Mouse (Mus musculus) stomach, postnatal 0 days (tissue): ENCODE data around the gene Axdnd1.

Experiments
- CTCF ChIP-seq: IDR thresholded peaks from 2 replicates; pipeline ENCODE4 v1.5.1; 2016; ENCODE audit warnings: antibody characterized with exemption, low read depth, mild to moderate bottlenecking, moderate library complexity
- EP300 ChIP-seq: optimal IDR thresholded peaks from 2 replicates; pipeline ENCODE3; 2016; ENCODE audit warnings: antibody characterized with exemption

- TF ChIP-seq CTCF (no peak), EP300 (no peak)
These were observed 2.5 kb upstream of the Axdnd1 start for GRCm38 (mm10) chr1:156423493-156423892.
